Mouse (Mus musculus) embryonic facial prominence, embryonic 12.5 days (tissue): ENCODE measurements around the gene Ifna11. TPM values are rescaled to one million over a fixed set of nuclear protein-coding genes. Genes with fewer than 3 reads are reported as not detected.

Source experiments
- ATAC-seq: fragments of 200-750 bp; cut with Nextera tagmentation; 2 replicates; pipeline ENCODE4 v1.8.0; 2017; ENCODE audit not compliant: insufficient number of reproducible peaks, insufficient read depth, low FRiP score, low TSS enrichment
- H3K27ac ChIP-seq: fragments of 300-500 bp; sonication (generic); 2 replicates; pipeline ENCODE4 v1.5.1; 2016; ENCODE audit warnings: mild to moderate bottlenecking
- H3K27me3 ChIP-seq: fragments of 300-500 bp; sonication (generic); 2 replicates; pipeline ENCODE4 v1.6.1; 2016; ENCODE audit warnings: mild to moderate bottlenecking, moderate library complexity
- H3K36me3 ChIP-seq: fragments of 300-500 bp; sonication (generic); 2 replicates; pipeline ENCODE4 v1.6.1; 2016; ENCODE audit warnings: mild to moderate bottlenecking
- H3K4me1 ChIP-seq: fragments of 300-500 bp; sonication (generic); 2 replicates; pipeline ENCODE4 v1.6.1; 2016
- H3K4me2 ChIP-seq: fragments of 300-500 bp; sonication (generic); replicated peaks from 2 replicates; pipeline ENCODE4 v1.6.1; 2016; ENCODE audit warnings: mild to moderate bottlenecking, moderate library complexity
- H3K4me3 ChIP-seq: fragments of 300-500 bp; sonication (generic); 2 replicates; pipeline ENCODE4 v1.5.1; 2016; ENCODE audit warnings: mild to moderate bottlenecking
- H3K9ac ChIP-seq: fragments of 300-500 bp; sonication (generic); 2 replicates; pipeline ENCODE4 v1.6.1; 2016; ENCODE audit warnings: mild to moderate bottlenecking, moderate library complexity
- H3K9me3 ChIP-seq: fragments of 300-500 bp; sonication (generic); 2 replicates; pipeline ENCODE4 v1.6.1; 2016; ENCODE audit warnings: mild to moderate bottlenecking, moderate library complexity
- WGBS: fragments of 180-500 bp; shearing (Covaris S2); methylation state at CpG from one replicate; pipeline ENCODE4 v1.1.7; 2016; 5-methylcytosine and 5-hydroxymethylcytosine counted together
- polyA plus RNA-seq: library from polyadenylated mRNA; unstranded; fragments of >200 nt; fragmentation: Nextera tagmentation; extraction: Ambion mirVana; gene quantifications from 2 replicates; pipeline ENCODE4 v1.2.1, GENCODE M21; 2016

Gene Ifna11
- polyA plus RNA-seq, 1 experiment from 2014 or later = not detected

- WGBS = 54% methylated on average over 2 of the region's 2 CpGs
- no peaks in the 10 kb centered on the region for H3K36me3 ChIP-seq
Observed at GRCm38 (mm10) chr4:88845334-88845733, 25.6 kb downstream of the Ifna11 start.

DNA sequence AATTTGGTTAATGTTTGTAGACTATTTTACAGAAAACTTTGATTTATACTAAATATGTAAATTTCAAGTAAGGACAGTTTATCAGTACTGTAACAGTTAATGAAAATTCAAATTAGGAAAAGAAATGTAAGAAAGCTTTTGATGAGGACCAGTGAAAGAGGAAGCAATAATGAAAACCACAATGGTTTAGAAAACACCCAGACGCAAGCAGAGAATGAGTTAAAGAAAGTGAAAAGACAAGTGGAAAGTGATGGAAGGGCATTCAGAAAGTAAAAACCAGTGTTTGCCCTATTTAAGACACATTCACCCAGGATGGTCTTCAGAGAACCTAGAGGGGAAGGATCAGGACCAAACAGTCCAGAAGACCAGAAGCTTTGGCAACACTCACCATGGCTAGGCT is 29.9 kb downstream of the Ifna11 start, which contains the start of gene Ifna1:
Gene Ifna1, plus strand, starts transcription at position 390 of the 400 bp plus-strand sequence.
- no peaks in the 10 kb centered on the region for H3K36me3 ChIP-seq
- H3K4me3 ChIP-seq = no peak within 1 kb of the TSS
- 81% methylated on average over 1 of the region's 1 CpGs for WGBS
- no peaks in the 10 kb centered on the region; the same call in 1 of the 2 replicates for H3K4me1 ChIP-seq
- no peak within 1 kb of the TSS for H3K4me2 ChIP-seq
- no peaks in the 10 kb centered on the region for H3K9me3 ChIP-seq
- no peak within 1 kb of the TSS for H3K9ac ChIP-seq
- ATAC-seq = no peak
- no peaks in the 10 kb centered on the region for H3K27me3 ChIP-seq
- H3K27ac ChIP-seq = no peak within 1 kb of the TSS

More at GRCm38 (mm10) chr4:88845334-88845733, 25.6 kb downstream of the Ifna11 start:
- Histone ChIP-seq H3K9me3 (no peaks in the 10 kb centered on the region), H3K4me3 (no peak overlapping the region), H3K9ac (no peak overlapping the region), H3K4me2 (no peak overlapping the region), H3K27ac (no peak overlapping the region), H3K4me1 (no peaks in the 10 kb centered on the region), H3K27me3 (no peaks in the 10 kb centered on the region)
- ATAC-seq = no peak

DNA sequence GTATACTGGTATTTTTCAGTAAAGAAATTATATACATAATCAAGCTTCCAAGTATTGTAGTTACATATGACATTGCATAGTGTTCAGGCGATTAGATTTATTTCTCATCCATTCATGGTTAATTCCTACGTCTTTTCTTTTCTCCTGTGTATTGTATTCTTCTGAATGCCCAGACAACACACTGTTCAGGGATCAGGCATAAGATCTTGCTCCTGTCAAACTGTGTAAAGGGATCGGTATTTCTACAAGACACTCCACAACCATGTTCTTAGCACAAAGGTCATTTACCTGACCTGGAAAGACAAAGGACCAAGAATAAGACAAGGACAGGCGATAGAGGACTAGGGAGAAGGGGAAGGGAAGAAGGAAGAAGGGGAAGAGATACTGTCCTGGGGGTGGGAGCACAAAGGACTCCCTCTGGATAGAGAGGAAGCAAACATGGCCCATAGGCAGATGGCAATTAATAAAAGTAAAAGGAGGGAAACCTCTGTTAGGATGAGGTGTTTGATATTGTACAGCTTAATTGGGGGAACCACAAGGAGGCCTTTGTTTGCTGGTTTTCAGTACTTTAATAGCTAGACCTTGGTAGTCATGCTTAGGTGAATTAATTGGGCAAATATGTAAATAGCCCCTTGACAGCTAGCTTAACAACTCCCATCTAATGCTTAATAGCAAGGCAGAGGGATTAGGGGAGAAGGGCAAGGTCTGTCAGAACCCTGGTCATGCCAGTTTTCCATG is 31.4 kb downstream of the Ifna11 start:
- Histone ChIP-seq H3K27me3 (no peaks in the 10 kb centered on the region), H3K4me1 (no peaks in the 10 kb centered on the region; the same call in 1 of the 2 replicates), H3K9ac (no peak overlapping the region), H3K27ac (no peak overlapping the region), H3K36me3 (no peaks in the 10 kb centered on the region), H3K4me3 (no peak overlapping the region), H3K4me2 (no peak overlapping the region), H3K9me3 (no peaks in the 10 kb centered on the region)
- ATAC-seq = no peak
- WGBS = 57% methylated on average over 4 of the region's 4 CpGs

GRCm38 (mm10) chr4:88859214-88859613 is 39.5 kb downstream of the Ifna11 start:
- Histone ChIP-seq H3K27ac (no peak overlapping the region), H3K4me3 (no peak overlapping the region), H3K4me2 (no peak overlapping the region), H3K27me3 (0 out of 2 replicates have a peak, but pooled peaks cover under 1% of the 10 kb centered on the region), H3K4me1 (peaks cover 5% of the 10 kb centered on the region), H3K9me3 (no peaks in the 10 kb centered on the region), H3K9ac (no peak overlapping the region), H3K36me3 (no peaks in the 10 kb centered on the region)
- no peak for ATAC-seq

- H3K27ac ChIP-seq = no peak overlapping the region
- 0 out of 2 replicates have a peak, but pooled peaks cover 5% of the 10 kb centered on the region for H3K27me3 ChIP-seq
- H3K4me2 ChIP-seq = no peak overlapping the region
- H3K4me3 ChIP-seq = no peak overlapping the region
- peaks cover 5% of the 10 kb centered on the region for H3K4me1 ChIP-seq
- no peaks in the 10 kb centered on the region for H3K36me3 ChIP-seq
- ATAC-seq = no peak
- 3% methylated on average over 7 of the region's 7 CpGs for WGBS
- H3K9me3 ChIP-seq = no peaks in the 10 kb centered on the region
- H3K9ac ChIP-seq = no peak overlapping the region
Observed at GRCm38 (mm10) chr4:88863309-88863708, 43.5 kb downstream of the Ifna11 start.

DNA sequence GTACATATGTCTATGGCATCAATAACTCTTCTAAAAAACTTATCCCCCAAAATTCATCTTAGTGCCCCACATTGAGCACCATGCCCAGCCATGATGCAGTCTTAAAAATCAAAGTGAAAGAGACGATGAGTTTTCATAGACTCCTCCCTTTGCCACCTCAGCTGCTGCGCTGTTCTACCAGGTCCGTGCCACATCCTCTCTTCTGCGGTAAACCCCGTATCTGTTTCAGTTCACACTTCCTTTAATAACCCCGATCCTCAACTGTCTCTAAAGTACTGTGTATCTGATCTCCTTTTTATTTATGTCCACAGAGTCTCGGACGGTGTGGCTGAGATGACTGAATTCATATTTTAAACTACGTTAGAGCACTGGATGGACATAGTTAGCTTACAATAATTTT is 44.8 kb downstream of the Ifna11 start:
- WGBS = 55% methylated on average over 9 of the region's 9 CpGs
- no peaks in the 10 kb centered on the region for H3K36me3 ChIP-seq
- H3K4me1 ChIP-seq = peaks cover 5% of the 10 kb centered on the region
- 0 out of 2 replicates have a peak, but pooled peaks cover 5% of the 10 kb centered on the region for H3K27me3 ChIP-seq
- ATAC-seq = no peak
- no peak overlapping the region for H3K27ac ChIP-seq
- H3K9me3 ChIP-seq = no peaks in the 10 kb centered on the region
- H3K4me3 ChIP-seq = no peak overlapping the region
- no peak overlapping the region for H3K9ac ChIP-seq
- no peak overlapping the region for H3K4me2 ChIP-seq

DNA sequence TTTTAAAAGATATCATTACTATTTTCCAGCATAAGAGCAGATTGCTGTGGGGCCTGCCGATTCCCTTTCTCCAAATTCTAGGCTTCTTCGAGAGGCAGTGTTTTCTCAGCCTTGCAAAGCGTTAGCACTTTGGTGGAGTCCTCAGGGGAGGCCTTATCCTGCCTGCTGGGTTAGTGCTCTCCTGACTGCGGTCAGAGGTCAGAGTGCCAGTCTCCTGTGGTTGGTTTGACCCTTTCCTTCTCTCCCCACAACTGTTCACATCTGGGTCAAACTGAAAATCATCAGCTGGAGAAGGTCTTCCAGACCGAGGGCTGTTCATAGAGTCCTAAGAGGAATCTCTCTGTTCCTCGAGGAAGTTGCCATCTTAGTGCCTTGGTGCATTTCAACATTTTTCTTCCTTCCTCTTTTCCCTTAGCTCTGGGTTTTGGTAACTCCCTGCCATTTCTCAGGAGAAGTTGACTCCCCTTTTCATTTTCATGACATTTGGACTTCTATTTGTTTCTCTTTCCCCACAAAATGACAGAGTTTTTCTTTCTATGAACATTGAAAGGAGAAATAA is 45.3 kb downstream of the Ifna11 start:
- Histone ChIP-seq H3K4me2 (no peak overlapping the region), H3K9me3 (no peaks in the 10 kb centered on the region), H3K4me3 (no peak overlapping the region), H3K27me3 (0 out of 2 replicates have a peak, but pooled peaks cover 5% of the 10 kb centered on the region), H3K36me3 (no peaks in the 10 kb centered on the region), H3K4me1 (peaks cover 5% of the 10 kb centered on the region), H3K9ac (no peak overlapping the region), H3K27ac (no peak overlapping the region)
- WGBS = 31% methylated on average over 6 of the region's 6 CpGs
- no peak for ATAC-seq

GRCm38 (mm10) chr4:88867366-88867925 is 47.7 kb downstream of the Ifna11 start:
- under 1% methylated on average over 8 of the region's 8 CpGs for WGBS
- no peak for ATAC-seq
- H3K4me1 ChIP-seq = peaks cover 5% of the 10 kb centered on the region
- 0 out of 2 replicates have a peak, but pooled peaks cover 5% of the 10 kb centered on the region for H3K27me3 ChIP-seq
- no peaks in the 10 kb centered on the region for H3K9me3 ChIP-seq
- H3K4me3 ChIP-seq = peak overlapping the region; percentile 50
- H3K4me2 ChIP-seq = peak overlapping the region; percentile 85
- H3K36me3 ChIP-seq = no peaks in the 10 kb centered on the region
- 0 out of 2 replicates have a peak overlapping the region, but pooled peaks have one; percentile 4 for H3K9ac ChIP-seq
- no peak overlapping the region for H3K27ac ChIP-seq

DNA sequence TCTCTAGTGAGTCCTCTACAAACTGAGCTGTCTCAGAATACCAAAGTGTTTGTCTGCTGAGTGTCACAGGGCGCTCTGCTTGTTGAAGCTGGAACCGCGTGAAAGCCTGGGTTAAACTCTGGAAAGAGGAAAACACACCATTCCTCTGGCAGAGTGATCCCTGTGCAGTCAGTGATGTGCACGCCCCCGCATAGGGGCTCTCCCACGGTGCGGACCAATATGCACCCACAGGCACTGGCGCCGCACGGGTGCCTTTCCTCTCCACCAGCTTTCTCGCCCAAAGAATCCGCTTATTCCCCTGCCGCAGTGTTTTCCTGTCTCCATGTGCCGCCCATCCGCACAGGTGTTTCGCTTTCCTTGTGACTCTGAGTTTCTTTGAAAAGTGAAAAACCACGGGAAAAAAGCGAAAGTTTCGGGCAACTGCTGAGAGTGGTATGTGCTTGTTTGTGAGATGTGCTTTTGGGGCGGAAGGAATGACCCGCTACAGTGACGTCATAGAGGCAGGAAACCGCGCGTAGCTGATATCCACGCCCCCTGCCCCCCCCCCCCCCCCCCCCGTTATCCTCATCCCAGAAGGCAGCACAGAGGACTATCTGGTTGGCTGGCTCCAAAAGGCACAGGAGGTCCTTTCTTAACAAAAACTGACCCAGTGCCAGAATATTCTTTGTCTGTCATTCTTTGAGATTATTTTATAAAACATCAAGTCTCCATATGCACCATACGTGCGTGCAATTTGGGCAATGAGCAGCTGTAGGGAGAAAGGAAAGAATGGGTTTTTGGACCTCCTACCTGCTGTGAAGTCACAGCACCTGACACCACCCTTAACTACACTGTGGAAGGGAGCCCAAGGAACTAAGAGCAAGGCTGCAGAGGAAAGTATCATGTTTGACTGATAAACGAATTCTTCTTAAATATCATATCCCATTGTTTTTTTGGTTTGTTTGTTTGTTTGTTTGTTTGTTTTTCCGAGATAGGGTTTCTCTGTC is 48.5 kb downstream of the Ifna11 start:
- Histone ChIP-seq H3K27me3 (0 out of 2 replicates have a peak, but pooled peaks cover 5% of the 10 kb centered on the region), H3K36me3 (no peaks in the 10 kb centered on the region), H3K27ac (no peak overlapping the region), H3K4me2 (peak overlapping the region; percentile 85), H3K4me1 (peaks cover 2% of the 10 kb centered on the region), H3K9me3 (no peaks in the 10 kb centered on the region), H3K4me3 (peak overlapping the region; percentile 50), H3K9ac (peak overlapping the region; percentile 4; the same call in 1 of the 2 replicates)
- peak; percentile 65 for ATAC-seq
- 7% methylated on average over 30 of the region's 31 CpGs for whole genome bisulfite sequencing
